Mouse (Mus musculus): ENCODE data around the gene Wipf1. TPM values are rescaled to one million over a fixed set of nuclear protein-coding genes. Genes with fewer than 3 reads are reported as not detected.

Wipf1 gene
- polyA plus RNA-seq, 1 experiment from 2014 or later: 8.0 TPM

GRCm38 (mm10) chr2:73419730-73420129, 109.8 kb downstream of the Wipf1 start:
- Histone ChIP-seq H3K9ac (ENCODE audit: low read depth, low read length) (no peak overlapping the region), H3K4me3 (replicated peaks; ENCODE audit: low read depth, low read length) (no peak overlapping the region), H3K36me3 (ENCODE audit: insufficient read depth, low read length) (no peaks in the 10 kb centered on the region), H3K4me1 (replicated peaks; ENCODE audit: insufficient read depth, low read length) (no peaks in the 10 kb centered on the region), H3K27me3 (ENCODE audit: insufficient read depth, low read length) (no peaks in the 10 kb centered on the region), H3K9me3 (replicated peaks; ENCODE audit: low read length) (no peaks in the 10 kb centered on the region), H3K27ac (no peak overlapping the region), H3K4me2 (ENCODE audit: low read length) (no peak overlapping the region)
- DNase-seq (ENCODE audit: low spot score) (no peak), ATAC-seq (replicated peaks; ENCODE audit: low FRiP score, low read depth) (no peak)
- WGBS: 88% methylated on average over 7 of the region's 7 CpGs
- TF ChIP-seq CTCF (IDR thresholded peaks at IDR 0.05; ENCODE audit: low read depth): no peak

GRCm38 (mm10) chr2:73419285-73419684, 110.2 kb downstream of the Wipf1 start:
- peak; percentile 29 for DNase-seq (ENCODE audit: low spot score)
- Histone ChIP-seq H3K9ac (ENCODE audit: low read depth, low read length) (no peak overlapping the region), H3K9me3 (replicated peaks; ENCODE audit: low read length) (no peaks in the 10 kb centered on the region), H3K4me2 (ENCODE audit: low read length) (no peak overlapping the region), H3K27me3 (ENCODE audit: insufficient read depth, low read length) (no peaks in the 10 kb centered on the region), H3K4me3 (replicated peaks; ENCODE audit: low read depth, low read length) (no peak overlapping the region), H3K36me3 (ENCODE audit: insufficient read depth, low read length) (no peaks in the 10 kb centered on the region), H3K4me1 (replicated peaks; ENCODE audit: insufficient read depth, low read length) (no peaks in the 10 kb centered on the region), H3K27ac (no peak overlapping the region)
- TF ChIP-seq CTCF (IDR thresholded peaks at IDR 0.05; ENCODE audit: low read depth): peak; percentile 65
- 35% methylated on average over 4 of the region's 4 CpGs for WGBS
- no peak for ATAC-seq (replicated peaks; ENCODE audit: low FRiP score, low read depth)

GRCm38 (mm10) chr2:73415892-73416291, 113.6 kb downstream of the Wipf1 start:
- no peaks in the 10 kb centered on the region for H3K36me3 ChIP-seq (ENCODE audit: insufficient read depth, low read length)
- no peaks in the 10 kb centered on the region for H3K4me1 ChIP-seq (replicated peaks; ENCODE audit: insufficient read depth, low read length)
- no peak overlapping the region for H3K4me2 ChIP-seq (ENCODE audit: low read length)
- WGBS: 37% methylated on average over 5 of the region's 5 CpGs
- no peak for TF ChIP-seq CTCF (IDR thresholded peaks at IDR 0.05; ENCODE audit: low read depth)
- DNase-seq (ENCODE audit: low spot score) (no peak), ATAC-seq (replicated peaks; ENCODE audit: low FRiP score, low read depth) (no peak)
- H3K9me3 ChIP-seq (replicated peaks; ENCODE audit: low read length): no peaks in the 10 kb centered on the region
- H3K4me3 ChIP-seq (replicated peaks; ENCODE audit: low read depth, low read length): no peak overlapping the region
- H3K27me3 ChIP-seq (ENCODE audit: insufficient read depth, low read length): no peaks in the 10 kb centered on the region
- no peak overlapping the region for H3K9ac ChIP-seq (ENCODE audit: low read depth, low read length)
- H3K27ac ChIP-seq: no peak overlapping the region

- no peak overlapping the region for H3K4me2 ChIP-seq (ENCODE audit: low read length)
- no peaks in the 10 kb centered on the region for H3K27me3 ChIP-seq (ENCODE audit: insufficient read depth, low read length)
- H3K9me3 ChIP-seq (replicated peaks; ENCODE audit: low read length): no peaks in the 10 kb centered on the region
- DNase-seq (ENCODE audit: low spot score) (no peak), ATAC-seq (replicated peaks; ENCODE audit: low FRiP score, low read depth) (no peak)
- no peaks in the 10 kb centered on the region for H3K36me3 ChIP-seq (ENCODE audit: insufficient read depth, low read length)
- H3K4me3 ChIP-seq (replicated peaks; ENCODE audit: low read depth, low read length): no peak overlapping the region
- no peak for TF ChIP-seq CTCF (IDR thresholded peaks at IDR 0.05; ENCODE audit: low read depth)
- no peaks in the 10 kb centered on the region for H3K4me1 ChIP-seq (replicated peaks; ENCODE audit: insufficient read depth, low read length)
- WGBS: 93% methylated on average over 8 of the region's 8 CpGs
- H3K9ac ChIP-seq (ENCODE audit: low read depth, low read length): no peak overlapping the region
- H3K27ac ChIP-seq: no peak overlapping the region
Measured at GRCm38 (mm10) chr2:73410076-73410475, 119.5 kb downstream of the Wipf1 start.

GRCm38 (mm10) chr2:73407662-73408061, 121.9 kb downstream of the Wipf1 start:
- H3K27ac ChIP-seq: no peak overlapping the region
- 68% methylated on average over 4 of the region's 4 CpGs for WGBS
- H3K4me2 ChIP-seq (ENCODE audit: low read length): no peak overlapping the region
- ATAC-seq (replicated peaks; ENCODE audit: low FRiP score, low read depth): no peak
- H3K36me3 ChIP-seq (ENCODE audit: insufficient read depth, low read length): no peaks in the 10 kb centered on the region
- H3K4me1 ChIP-seq (replicated peaks; ENCODE audit: insufficient read depth, low read length): no peaks in the 10 kb centered on the region
- TF ChIP-seq CTCF (IDR thresholded peaks at IDR 0.05; ENCODE audit: low read depth): no peak
- no peak overlapping the region for H3K9ac ChIP-seq (ENCODE audit: low read depth, low read length)
- no peak for DNase-seq (ENCODE audit: low spot score)
- H3K9me3 ChIP-seq (replicated peaks; ENCODE audit: low read length): no peaks in the 10 kb centered on the region
- H3K27me3 ChIP-seq (ENCODE audit: insufficient read depth, low read length): no peaks in the 10 kb centered on the region
- H3K4me3 ChIP-seq (replicated peaks; ENCODE audit: low read depth, low read length): no peak overlapping the region

GRCm38 (mm10) chr2:73406336-73406915, 123.1 kb downstream of the Wipf1 start:
- WGBS: 85% methylated on average over 9 of the region's 9 CpGs
- H3K9me3 ChIP-seq (replicated peaks; ENCODE audit: low read length): no peaks in the 10 kb centered on the region
- no peak overlapping the region for H3K4me2 ChIP-seq (ENCODE audit: low read length)
- no peak overlapping the region for H3K9ac ChIP-seq (ENCODE audit: low read depth, low read length)
- ATAC-seq (replicated peaks; ENCODE audit: low FRiP score, low read depth) (no peak), DNase-seq (ENCODE audit: low spot score) (no peak)
- H3K27ac ChIP-seq: no peak overlapping the region
- no peaks in the 10 kb centered on the region for H3K4me1 ChIP-seq (replicated peaks; ENCODE audit: insufficient read depth, low read length)
- no peak for TF ChIP-seq CTCF (IDR thresholded peaks at IDR 0.05; ENCODE audit: low read depth)
- H3K36me3 ChIP-seq (ENCODE audit: insufficient read depth, low read length): no peaks in the 10 kb centered on the region
- no peaks in the 10 kb centered on the region for H3K27me3 ChIP-seq (ENCODE audit: insufficient read depth, low read length)
- no peak overlapping the region for H3K4me3 ChIP-seq (replicated peaks; ENCODE audit: low read depth, low read length)

GRCm38 (mm10) chr2:73404980-73405379, 124.6 kb downstream of the Wipf1 start:
- H3K9ac ChIP-seq (ENCODE audit: low read depth, low read length): no peak overlapping the region
- H3K36me3 ChIP-seq (ENCODE audit: insufficient read depth, low read length): no peaks in the 10 kb centered on the region
- no peaks in the 10 kb centered on the region for H3K9me3 ChIP-seq (replicated peaks; ENCODE audit: low read length)
- 90% methylated on average over 7 of the region's 7 CpGs for WGBS
- DNase-seq (ENCODE audit: low spot score) (no peak), ATAC-seq (replicated peaks; ENCODE audit: low FRiP score, low read depth) (no peak)
- no peaks in the 10 kb centered on the region for H3K4me1 ChIP-seq (replicated peaks; ENCODE audit: insufficient read depth, low read length)
- no peak overlapping the region for H3K4me3 ChIP-seq (replicated peaks; ENCODE audit: low read depth, low read length)
- no peaks in the 10 kb centered on the region for H3K27me3 ChIP-seq (ENCODE audit: insufficient read depth, low read length)
- H3K4me2 ChIP-seq (ENCODE audit: low read length): no peak overlapping the region
- H3K27ac ChIP-seq: no peak overlapping the region
- TF ChIP-seq CTCF (IDR thresholded peaks at IDR 0.05; ENCODE audit: low read depth): no peak
